Mouse (Mus musculus) erythroblast, embryonic 14.5 days (primary cell): ENCODE results near the gene Ghrl.

Experiments used
- GATA1 ChIP-seq: IDR thresholded peaks from 2 replicates; pipeline ENCODE4 v1.6.1; 2012; ENCODE audit warnings: low read length, inconsistent platforms, mixed read lengths
- TAL1 ChIP-seq: IDR thresholded peaks from 3 replicates; pipeline ENCODE4 v1.6.1; 2012; ENCODE audit warnings: low read length, inconsistent platforms, mixed read lengths

GRCm38 (mm10) chr6:113678246-113679012 is 41.3 kb downstream of the Ghrl start:
- no peak for TF ChIP-seq GATA1
- no peak for TF ChIP-seq TAL1
